Mouse (Mus musculus) layer of hippocampus, adult 2 months (tissue): ENCODE results near the gene Pdpk1. TPM values are rescaled to one million over a fixed set of nuclear protein-coding genes. Genes with fewer than 3 reads are reported as not detected.

Experiments used
- DNase-seq, 2 experiments: peaks; one replicate each; pipeline ENCODE4 v3.0.0; 2022; ENCODE audit warnings: low spot score in 2 of 2
- H3K27ac ChIP-seq: fragments of 200-600 bp; 2 replicates; pipeline ENCODE4 v1.8.1; 2022
- H3K4me3 ChIP-seq: fragments of 200-600 bp; 2 replicates; pipeline ENCODE4 v1.8.1; 2022; ENCODE audit warnings: mild to moderate bottlenecking
- CTCF ChIP-seq: fragments of 200-600 bp; conservative IDR thresholded peaks from 2 replicates; pipeline ENCODE4 v1.8.1; 2022; ENCODE audit warnings: antibody characterized with exemption, mild to moderate bottlenecking, moderate library complexity
- total RNA-seq, 2 experiments: library from RNA; stranded (reverse); gene quantifications; 2 replicates each; pipeline ENCODE4 v1.2.3; 2021

Gene Pdpk1
- total RNA-seq, 2 experiments from 2014 or later = 97.3 to 109 TPM

DNA sequence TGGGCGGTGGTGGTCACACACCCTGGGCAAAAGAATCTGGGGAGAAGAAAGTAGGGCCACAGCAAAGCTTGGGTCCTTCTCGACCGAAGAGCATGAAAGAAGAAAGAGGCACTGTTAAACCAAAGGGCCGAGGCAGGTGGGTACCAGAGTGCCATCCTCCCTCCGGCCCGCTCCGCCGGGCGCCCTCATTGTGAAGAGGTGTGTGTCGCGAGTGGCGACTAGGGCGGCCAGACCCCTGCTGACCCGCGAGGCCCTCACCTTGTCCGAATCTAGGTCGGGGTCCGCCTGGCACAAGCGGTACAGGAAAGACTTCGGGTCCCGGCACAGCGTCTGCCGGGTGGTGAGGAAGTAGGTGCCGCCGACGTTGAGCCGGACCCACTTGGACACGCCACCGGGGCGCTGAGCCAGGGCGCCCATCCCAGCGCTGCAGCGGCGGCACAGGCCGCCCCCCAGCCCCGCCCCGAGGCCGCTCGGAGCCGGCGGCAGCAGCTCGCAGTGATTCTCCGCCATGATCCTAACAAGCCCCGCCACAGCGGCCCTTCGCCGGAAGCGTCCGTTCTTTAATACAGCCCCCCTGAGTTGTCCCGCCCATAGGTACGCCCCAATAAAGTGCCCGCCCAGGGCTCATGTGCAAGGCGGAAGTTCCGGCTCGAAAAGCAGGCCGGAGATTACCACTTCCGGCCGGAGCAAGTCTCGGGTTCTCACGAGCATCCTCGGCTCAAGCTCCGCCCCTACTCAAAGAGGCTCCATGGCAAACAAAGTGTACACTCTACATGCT lies 77.6 kb downstream of the Pdpk1 start, which contains the start of gene Kctd5:
Kctd5 (minus strand) TSS at position 567 of the 778 bp plus-strand sequence.
- Histone ChIP-seq H3K4me3 (peak within 1 kb of the TSS; percentile 89), H3K27ac (peak within 1 kb of the TSS; percentile 92)
- no peak for TF ChIP-seq CTCF
- peak; percentile 94 to 98 for DNase-seq

- no peak for DNase-seq
These were observed 81.2 kb downstream of the Pdpk1 start for GRCm38 (mm10) chr17:24069531-24069930.

DNA sequence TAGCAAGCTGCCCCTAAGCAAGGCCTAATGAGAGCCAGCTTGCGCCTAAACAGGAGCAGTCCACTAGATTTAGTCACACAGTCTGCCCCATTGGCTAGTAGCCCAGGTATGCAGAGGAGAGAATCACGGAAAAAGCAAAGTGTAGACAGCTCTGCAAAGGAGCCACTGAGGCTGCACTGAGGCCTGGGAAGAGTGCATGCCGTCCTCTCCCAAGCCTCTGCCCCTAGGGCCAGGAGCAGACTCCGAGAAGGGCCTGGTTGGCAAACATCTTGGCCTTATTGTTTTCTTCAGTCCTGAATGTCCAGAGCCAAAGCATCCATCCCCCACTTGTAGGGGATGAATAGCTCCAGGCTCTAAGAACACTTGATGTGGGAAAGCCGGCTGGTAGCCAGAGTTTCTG lies 82.5 kb downstream of the Pdpk1 start:
- no peak for TF ChIP-seq CTCF
- peak in 1 of 2 experiments; percentile 57 for DNase-seq
- no peak overlapping the region for H3K4me3 ChIP-seq
- H3K27ac ChIP-seq = peak overlapping the region; percentile 84

More at GRCm38 (mm10) chr17:24069531-24069930, 81.2 kb downstream of the Pdpk1 start:
- no peak for TF ChIP-seq CTCF
- peak overlapping the region; percentile 84 for H3K27ac ChIP-seq
- no peak overlapping the region for H3K4me3 ChIP-seq

- Histone ChIP-seq H3K27ac (peak overlapping the region; percentile 70), H3K4me3 (no peak overlapping the region)
- DNase-seq = no peak
- TF ChIP-seq CTCF = no peak
These were observed 88.1 kb downstream of the Pdpk1 start for GRCm38 (mm10) chr17:24062459-24063155.

GRCm38 (mm10) chr17:24057730-24058245 lies 92.9 kb downstream of the Pdpk1 start:
- DNase-seq = no peak
- TF ChIP-seq CTCF = no peak
- H3K4me3 ChIP-seq = no peak overlapping the region
- no peak overlapping the region for H3K27ac ChIP-seq

DNA sequence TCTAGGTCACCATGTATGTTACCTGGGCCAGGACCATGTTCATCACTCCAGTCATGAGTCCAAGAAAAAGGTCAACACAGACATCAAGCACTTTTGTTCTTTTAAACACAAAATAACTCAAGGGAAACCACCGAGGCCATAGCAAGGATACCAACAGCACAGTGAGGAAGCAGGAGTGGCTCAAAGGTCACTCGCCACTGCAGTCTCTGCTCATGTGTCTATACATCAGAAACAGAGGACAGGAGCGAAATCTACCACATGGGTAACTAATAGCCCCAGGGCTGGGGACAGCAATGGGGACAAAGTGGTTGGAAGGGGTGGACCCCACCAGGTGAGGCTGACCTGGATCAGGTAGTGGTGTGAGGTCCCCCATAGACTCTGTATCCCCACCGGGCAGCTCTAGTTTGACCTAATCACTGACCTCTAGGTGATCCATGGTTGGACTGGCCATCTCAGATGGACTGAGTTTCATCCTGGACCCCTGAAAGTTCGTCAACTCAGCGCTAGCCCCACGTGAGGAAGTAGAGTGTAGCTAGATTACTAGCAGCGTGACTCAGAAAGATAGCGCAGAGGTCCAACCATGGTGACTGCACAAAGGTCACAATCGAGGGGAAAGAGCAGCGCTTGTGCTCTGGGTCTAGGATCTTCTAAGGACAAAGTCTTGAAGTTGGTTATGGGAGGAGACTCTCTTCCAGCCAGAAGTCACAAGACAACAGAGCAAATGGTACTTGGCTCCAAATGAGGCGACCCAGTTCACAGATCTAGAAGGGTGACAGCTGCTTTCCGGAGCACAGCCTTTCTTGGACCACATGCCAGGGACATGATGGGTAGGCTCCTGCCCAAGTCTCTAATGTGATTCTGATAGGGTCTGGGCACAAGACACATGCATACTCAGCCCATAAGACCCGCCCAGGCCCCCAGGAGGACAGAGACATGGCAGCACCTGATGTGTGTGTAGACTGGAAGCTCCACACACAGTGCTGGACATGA lies 93.8 kb downstream of the Pdpk1 start:
- no peak for TF ChIP-seq CTCF
- no peak for DNase-seq

GRCm38 (mm10) chr17:24049008-24049407 lies 101.7 kb downstream of the Pdpk1 start:
- no peak overlapping the region for H3K4me3 ChIP-seq
- no peak overlapping the region for H3K27ac ChIP-seq
- no peak for TF ChIP-seq CTCF
- DNase-seq = no peak

More for the DNA sequence above, 93.8 kb downstream of the Pdpk1 start:
- Histone ChIP-seq H3K4me3 (no peak overlapping the region), H3K27ac (no peak overlapping the region)

- Histone ChIP-seq H3K27ac (no peak overlapping the region), H3K4me3 (no peak overlapping the region)
- no peak for TF ChIP-seq CTCF
- DNase-seq = no peak
These were observed 102.7 kb downstream of the Pdpk1 start for GRCm38 (mm10) chr17:24048053-24048452.

GRCm38 (mm10) chr17:24046026-24046425 lies 104.7 kb downstream of the Pdpk1 start:
- no peak for TF ChIP-seq CTCF
- Histone ChIP-seq H3K4me3 (no peak overlapping the region), H3K27ac (no peak overlapping the region)
- no peak for DNase-seq

GRCm38 (mm10) chr17:24045608-24046007 lies 105.1 kb downstream of the Pdpk1 start:
- DNase-seq = no peak
- TF ChIP-seq CTCF = no peak
- no peak overlapping the region for H3K27ac ChIP-seq
- H3K4me3 ChIP-seq = no peak overlapping the region

GRCm38 (mm10) chr17:24044482-24044881 lies 106.2 kb downstream of the Pdpk1 start:
- Histone ChIP-seq H3K4me3 (no peak overlapping the region), H3K27ac (no peak overlapping the region)
- peak; percentile 40 for TF ChIP-seq CTCF
- no peak for DNase-seq

GRCm38 (mm10) chr17:24037844-24038243 lies 112.9 kb downstream of the Pdpk1 start, which contains the start of gene Prss27:
Gene Prss27, plus strand, starts transcription at chr17:24038144.
- Histone ChIP-seq H3K4me3 (no peak within 1 kb of the TSS), H3K27ac (no peak within 1 kb of the TSS)
- DNase-seq = no peak
- TF ChIP-seq CTCF = no peak
